Mouse (Mus musculus): ENCODE measurements around the gene Srrd. TPM values are rescaled to one million over a fixed set of nuclear protein-coding genes. Genes with fewer than 3 reads are reported as not detected.

Srrd gene
- polyA plus RNA-seq, 1 experiment from 2014 or later: 12.6 TPM

DNA sequence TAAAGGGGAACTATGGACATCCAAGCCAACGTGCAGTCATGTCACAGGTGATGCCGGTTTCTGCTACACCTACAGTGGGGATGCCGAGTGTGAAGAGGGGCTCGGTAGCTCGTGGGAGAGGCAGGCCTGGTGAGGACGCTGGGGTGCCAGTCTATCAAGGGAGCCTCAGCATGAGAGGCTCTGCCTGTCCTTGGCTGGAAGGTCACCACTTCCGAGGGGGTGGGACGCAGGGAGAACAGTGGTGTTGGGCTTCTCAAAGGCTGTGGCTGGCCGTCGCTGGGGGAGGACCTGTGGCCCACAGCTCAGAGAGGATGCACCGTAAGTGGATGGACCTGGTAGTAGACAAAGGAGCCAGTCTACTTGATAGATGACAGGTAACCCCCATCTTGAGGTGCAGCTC is 38.3 kb upstream of the Srrd start:
- Histone ChIP-seq H3K36me3 (ENCODE audit: control insufficient read depth, insufficient read depth) (no peaks in the 10 kb centered on the region), H3K4me2 (ENCODE audit: low read depth, low read length) (no peak overlapping the region), H3K9me3 (replicated peaks; ENCODE audit: control insufficient read depth, low read length) (no peaks in the 10 kb centered on the region), H3K27me3 (ENCODE audit: control insufficient read depth, insufficient read depth, low read depth, low read length) (no peaks in the 10 kb centered on the region), H3K4me3 (ENCODE audit: low read depth, low read length) (no peak overlapping the region), H3K4me1 (ENCODE audit: control insufficient read depth, low read depth, low read length) (no peaks in the 10 kb centered on the region; the same call in 1 of the 2 replicates), H3K27ac (ENCODE audit: low read length) (no peak overlapping the region), H3K9ac (ENCODE audit: low read depth, low read length) (no peak overlapping the region)
- no peak for ATAC-seq (ENCODE audit: low read depth)
- WGBS (ENCODE audit: insufficient replicate concordance): 59% methylated on average over 11 of the region's 11 CpGs

DNA sequence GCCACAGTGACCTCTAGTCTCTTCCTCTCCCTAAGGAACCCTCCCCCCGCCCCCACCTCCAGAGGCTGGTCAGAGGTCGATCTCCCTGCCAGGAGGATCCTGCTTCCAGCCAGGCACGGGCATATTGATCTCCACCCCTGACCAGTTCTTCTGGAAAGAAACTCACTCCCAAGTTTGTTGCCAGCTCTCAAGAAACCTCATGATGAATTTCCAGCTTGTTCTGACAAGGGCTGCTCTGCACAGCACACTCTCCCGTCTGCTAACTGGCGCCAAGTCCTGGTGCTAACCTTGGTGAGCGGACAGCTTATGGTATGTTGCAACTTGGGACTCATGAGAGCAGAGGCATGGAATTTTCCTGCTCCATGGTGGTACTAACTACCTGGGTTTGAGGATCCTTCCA is 35.9 kb upstream of the Srrd start:
- H3K36me3 ChIP-seq (ENCODE audit: control insufficient read depth, insufficient read depth): no peaks in the 10 kb centered on the region
- no peak for ATAC-seq (ENCODE audit: low read depth)
- H3K27ac ChIP-seq (ENCODE audit: low read length): no peak overlapping the region
- no peak overlapping the region for H3K4me2 ChIP-seq (ENCODE audit: low read depth, low read length)
- no peaks in the 10 kb centered on the region for H3K27me3 ChIP-seq (ENCODE audit: control insufficient read depth, insufficient read depth, low read depth, low read length)
- WGBS (ENCODE audit: insufficient replicate concordance): 73% methylated on average over 6 of the region's 6 CpGs
- H3K4me1 ChIP-seq (ENCODE audit: control insufficient read depth, low read depth, low read length): no peaks in the 10 kb centered on the region
- no peak overlapping the region for H3K9ac ChIP-seq (ENCODE audit: low read depth, low read length)
- H3K4me3 ChIP-seq (ENCODE audit: low read depth, low read length): no peak overlapping the region
- H3K9me3 ChIP-seq (replicated peaks; ENCODE audit: control insufficient read depth, low read length): no peaks in the 10 kb centered on the region

DNA sequence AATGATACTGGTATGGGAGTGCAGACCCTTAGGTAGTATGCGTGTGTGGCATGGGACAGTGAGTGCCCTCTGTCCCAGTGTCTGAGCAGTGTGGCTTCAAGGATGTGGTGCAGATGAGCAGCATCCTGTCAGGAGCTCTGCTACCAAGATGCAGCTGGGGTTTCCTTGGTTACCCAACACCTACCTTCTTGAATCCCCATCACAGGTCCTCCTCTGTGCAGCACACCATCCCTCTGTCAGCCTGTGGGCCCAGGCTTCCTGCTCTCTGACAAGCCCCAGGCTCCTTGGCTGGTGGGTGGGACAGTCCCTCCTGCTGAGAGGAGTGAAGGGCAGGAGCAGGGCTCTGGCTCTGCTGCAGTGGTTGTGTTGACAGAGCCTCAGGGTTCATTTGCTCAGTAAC is 34.5 kb upstream of the Srrd start:
- Histone ChIP-seq H3K4me3 (ENCODE audit: low read depth, low read length) (no peak overlapping the region), H3K9me3 (replicated peaks; ENCODE audit: control insufficient read depth, low read length) (no peaks in the 10 kb centered on the region), H3K27me3 (ENCODE audit: control insufficient read depth, insufficient read depth, low read depth, low read length) (no peaks in the 10 kb centered on the region), H3K4me1 (ENCODE audit: control insufficient read depth, low read depth, low read length) (no peaks in the 10 kb centered on the region), H3K36me3 (ENCODE audit: control insufficient read depth, insufficient read depth) (no peaks in the 10 kb centered on the region), H3K4me2 (ENCODE audit: low read depth, low read length) (no peak overlapping the region), H3K27ac (ENCODE audit: low read length) (no peak overlapping the region), H3K9ac (ENCODE audit: low read depth, low read length) (no peak overlapping the region)
- WGBS (ENCODE audit: insufficient replicate concordance): 75% methylated on average over 1 of the region's 1 CpGs
- ATAC-seq (ENCODE audit: low read depth): no peak

DNA sequence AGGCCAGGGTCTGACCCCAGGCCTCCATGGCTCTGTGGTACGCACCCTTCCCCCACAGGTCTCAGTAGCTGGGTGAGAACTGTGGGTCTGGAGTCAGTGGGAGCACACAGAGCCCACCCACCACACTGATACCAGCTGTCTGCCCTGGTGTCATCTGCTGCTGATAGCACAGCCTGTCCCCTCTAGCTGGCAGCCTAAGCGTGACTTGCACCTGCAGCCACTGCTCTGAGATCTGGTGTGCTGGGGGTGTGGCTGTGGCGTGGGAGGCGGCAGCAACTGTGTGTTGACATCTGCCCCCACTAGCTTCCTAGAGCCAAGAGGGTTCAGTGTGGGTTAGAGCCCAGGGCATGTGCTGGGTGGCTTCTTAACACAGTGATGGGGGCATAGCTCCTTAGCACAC is 33.3 kb upstream of the Srrd start:
- no peaks in the 10 kb centered on the region for H3K36me3 ChIP-seq (ENCODE audit: control insufficient read depth, insufficient read depth)
- no peaks in the 10 kb centered on the region for H3K9me3 ChIP-seq (replicated peaks; ENCODE audit: control insufficient read depth, low read length)
- no peak overlapping the region for H3K27ac ChIP-seq (ENCODE audit: low read length)
- 60% methylated on average over 4 of the region's 4 CpGs for WGBS (ENCODE audit: insufficient replicate concordance)
- no peaks in the 10 kb centered on the region for H3K4me1 ChIP-seq (ENCODE audit: control insufficient read depth, low read depth, low read length)
- ATAC-seq (ENCODE audit: low read depth): no peak
- no peak overlapping the region for H3K4me2 ChIP-seq (ENCODE audit: low read depth, low read length)
- no peaks in the 10 kb centered on the region for H3K27me3 ChIP-seq (ENCODE audit: control insufficient read depth, insufficient read depth, low read depth, low read length)
- no peak overlapping the region for H3K4me3 ChIP-seq (ENCODE audit: low read depth, low read length)
- H3K9ac ChIP-seq (ENCODE audit: low read depth, low read length): no peak overlapping the region

DNA sequence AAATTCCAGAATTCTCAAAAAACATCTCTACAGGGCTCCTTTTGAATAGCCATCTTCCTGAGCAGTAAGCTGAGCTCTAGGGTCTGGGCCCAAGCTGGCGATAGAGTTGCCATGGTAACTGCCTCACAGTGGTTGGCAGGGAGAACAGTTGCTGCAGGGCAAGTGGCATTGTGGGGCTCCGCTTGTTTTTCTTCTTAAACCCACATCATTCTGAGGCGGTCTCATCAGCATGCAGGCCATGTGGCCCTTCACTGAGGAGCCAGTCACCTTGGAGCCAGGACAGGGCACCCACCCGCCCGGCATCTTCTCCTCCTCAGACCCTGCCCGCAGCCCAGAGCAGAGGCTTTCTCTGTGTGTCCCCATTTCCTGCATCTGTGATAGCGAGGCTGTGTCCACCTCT is 29.1 kb upstream of the Srrd start:
- Histone ChIP-seq H3K9me3 (replicated peaks; ENCODE audit: control insufficient read depth, low read length) (no peaks in the 10 kb centered on the region), H3K4me3 (ENCODE audit: low read depth, low read length) (no peak overlapping the region), H3K4me2 (ENCODE audit: low read depth, low read length) (no peak overlapping the region), H3K36me3 (ENCODE audit: control insufficient read depth, insufficient read depth) (peaks cover 3% of the 10 kb centered on the region; the same call in 1 of the 2 replicates), H3K27me3 (ENCODE audit: control insufficient read depth, insufficient read depth, low read depth, low read length) (no peaks in the 10 kb centered on the region), H3K9ac (ENCODE audit: low read depth, low read length) (no peak overlapping the region), H3K27ac (ENCODE audit: low read length) (no peak overlapping the region), H3K4me1 (ENCODE audit: control insufficient read depth, low read depth, low read length) (no peaks in the 10 kb centered on the region)
- no peak for ATAC-seq (ENCODE audit: low read depth)
- 68% methylated on average over 7 of the region's 7 CpGs for WGBS (ENCODE audit: insufficient replicate concordance)

DNA sequence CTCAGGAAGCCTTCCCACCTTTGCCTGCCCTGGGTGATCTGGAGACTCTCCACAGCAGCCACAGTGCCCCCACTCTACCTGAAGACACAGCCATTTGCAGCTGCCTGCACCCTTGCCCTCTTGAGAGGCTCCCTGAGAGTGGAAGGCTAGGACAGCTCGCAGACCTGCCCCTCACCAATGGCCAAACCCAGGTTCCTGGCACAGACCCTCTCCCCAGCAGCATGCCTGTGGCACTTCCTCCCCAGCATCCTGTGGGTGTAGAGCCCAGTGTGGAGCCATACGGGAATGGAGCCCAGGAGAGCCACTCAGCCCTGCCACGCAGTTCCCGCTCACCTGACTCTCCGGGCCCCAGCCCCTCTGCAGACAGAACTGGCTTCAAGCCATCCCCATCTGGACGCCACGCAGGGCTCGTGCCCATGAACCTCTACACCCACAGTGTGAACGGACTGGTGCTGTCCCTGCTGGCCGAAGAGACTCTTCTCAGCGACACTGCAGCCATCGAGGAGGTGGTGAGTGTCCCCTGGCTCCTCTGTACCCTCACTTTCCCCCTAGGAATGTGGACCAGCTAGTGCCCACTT is 27.5 kb upstream of the Srrd start:
- Histone ChIP-seq H3K27ac (ENCODE audit: low read length) (no peak overlapping the region), H3K27me3 (ENCODE audit: control insufficient read depth, insufficient read depth, low read depth, low read length) (no peaks in the 10 kb centered on the region), H3K9ac (ENCODE audit: low read depth, low read length) (no peak overlapping the region), H3K9me3 (replicated peaks; ENCODE audit: control insufficient read depth, low read length) (no peaks in the 10 kb centered on the region), H3K4me3 (ENCODE audit: low read depth, low read length) (no peak overlapping the region), H3K36me3 (ENCODE audit: control insufficient read depth, insufficient read depth) (peaks cover 3% of the 10 kb centered on the region; the same call in 1 of the 2 replicates), H3K4me2 (ENCODE audit: low read depth, low read length) (no peak overlapping the region), H3K4me1 (ENCODE audit: control insufficient read depth, low read depth, low read length) (no peaks in the 10 kb centered on the region)
- ATAC-seq (ENCODE audit: low read depth): no peak
- WGBS (ENCODE audit: insufficient replicate concordance): 77% methylated on average over 12 of the region's 12 CpGs

DNA sequence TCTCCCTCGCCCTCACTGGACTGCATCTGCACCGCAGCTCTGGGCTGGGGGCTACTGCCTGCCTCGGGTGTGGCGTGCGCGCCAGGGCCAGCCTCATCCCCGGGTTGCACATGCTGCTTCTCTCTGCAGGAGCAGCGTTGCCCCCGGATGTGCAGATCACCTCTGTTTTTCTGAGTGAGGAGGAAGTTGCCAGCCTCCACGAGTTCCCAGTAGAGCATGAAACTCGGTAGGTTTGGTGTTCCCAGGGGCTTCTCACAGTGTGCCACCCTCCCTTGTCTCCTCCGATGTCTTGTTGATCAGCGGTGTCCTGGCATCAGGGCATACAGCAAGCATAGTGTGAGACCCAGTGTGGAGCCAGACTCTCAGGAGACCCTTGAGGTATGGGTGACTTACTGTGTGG is 26.5 kb upstream of the Srrd start:
- no peak for ATAC-seq (ENCODE audit: low read depth)
- Histone ChIP-seq H3K9ac (ENCODE audit: low read depth, low read length) (no peak overlapping the region), H3K4me1 (ENCODE audit: control insufficient read depth, low read depth, low read length) (no peaks in the 10 kb centered on the region), H3K4me3 (ENCODE audit: low read depth, low read length) (no peak overlapping the region), H3K27me3 (ENCODE audit: control insufficient read depth, insufficient read depth, low read depth, low read length) (no peaks in the 10 kb centered on the region), H3K9me3 (replicated peaks; ENCODE audit: control insufficient read depth, low read length) (no peaks in the 10 kb centered on the region), H3K4me2 (ENCODE audit: low read depth, low read length) (no peak overlapping the region), H3K27ac (ENCODE audit: low read length) (no peak overlapping the region), H3K36me3 (ENCODE audit: control insufficient read depth, insufficient read depth) (peaks cover 3% of the 10 kb centered on the region; the same call in 1 of the 2 replicates)
- WGBS (ENCODE audit: insufficient replicate concordance): 82% methylated on average over 13 of the region's 13 CpGs

DNA sequence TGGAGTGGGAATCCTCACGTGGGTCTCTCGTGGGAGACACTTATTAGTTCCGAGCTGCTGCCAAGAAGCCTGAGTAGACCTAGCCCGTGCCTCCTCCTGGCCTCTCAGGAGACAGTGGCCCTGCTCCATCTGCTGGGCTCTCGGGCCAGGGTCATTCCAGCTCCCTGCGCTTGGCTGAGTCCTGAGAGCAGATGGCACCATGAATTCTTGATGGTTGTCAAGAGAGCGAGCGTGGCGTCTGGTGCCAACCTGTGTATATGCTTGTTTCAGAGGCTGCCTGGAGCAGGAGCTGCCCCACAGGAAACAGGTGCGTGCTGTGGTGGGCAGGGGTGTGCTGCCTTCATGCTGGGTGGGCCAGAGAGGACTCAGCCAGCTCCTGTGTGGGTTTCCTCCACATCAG is 25.8 kb upstream of the Srrd start:
- Histone ChIP-seq H3K27me3 (ENCODE audit: control insufficient read depth, insufficient read depth, low read depth, low read length) (no peaks in the 10 kb centered on the region), H3K4me2 (ENCODE audit: low read depth, low read length) (no peak overlapping the region), H3K9me3 (replicated peaks; ENCODE audit: control insufficient read depth, low read length) (no peaks in the 10 kb centered on the region), H3K9ac (ENCODE audit: low read depth, low read length) (no peak overlapping the region), H3K4me3 (ENCODE audit: low read depth, low read length) (no peak overlapping the region), H3K36me3 (ENCODE audit: control insufficient read depth, insufficient read depth) (peaks cover 3% of the 10 kb centered on the region; the same call in 1 of the 2 replicates), H3K4me1 (ENCODE audit: control insufficient read depth, low read depth, low read length) (no peaks in the 10 kb centered on the region), H3K27ac (ENCODE audit: low read length) (no peak overlapping the region)
- no peak for ATAC-seq (ENCODE audit: low read depth)
- WGBS (ENCODE audit: insufficient replicate concordance): 76% methylated on average over 10 of the region's 10 CpGs

DNA sequence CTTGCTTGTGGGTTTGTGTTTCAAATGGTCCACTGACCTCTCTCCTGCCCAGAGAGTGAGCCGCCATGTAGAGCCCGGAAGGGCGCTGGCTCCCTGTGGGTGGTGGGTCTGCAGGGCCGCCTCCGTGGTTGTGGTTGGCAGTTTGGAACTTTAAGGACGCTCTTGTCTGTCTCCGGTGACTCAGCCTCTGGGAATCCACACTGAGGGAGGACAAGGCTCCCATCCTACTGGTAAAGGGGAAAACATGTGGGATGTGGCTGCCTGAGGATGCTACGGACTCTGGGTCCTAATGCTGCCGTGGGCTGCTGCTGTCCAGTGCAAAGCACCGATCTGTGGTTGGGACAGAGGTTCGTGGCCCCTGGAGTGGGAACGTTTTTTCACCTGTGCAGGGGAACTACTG is 25.1 kb upstream of the Srrd start:
- no peaks in the 10 kb centered on the region for H3K9me3 ChIP-seq (replicated peaks; ENCODE audit: control insufficient read depth, low read length)
- no peak overlapping the region for H3K9ac ChIP-seq (ENCODE audit: low read depth, low read length)
- WGBS (ENCODE audit: insufficient replicate concordance): 72% methylated on average over 12 of the region's 12 CpGs
- ATAC-seq (ENCODE audit: low read depth): no peak
- no peak overlapping the region for H3K4me3 ChIP-seq (ENCODE audit: low read depth, low read length)
- no peaks in the 10 kb centered on the region for H3K27me3 ChIP-seq (ENCODE audit: control insufficient read depth, insufficient read depth, low read depth, low read length)
- no peak overlapping the region for H3K4me2 ChIP-seq (ENCODE audit: low read depth, low read length)
- H3K4me1 ChIP-seq (ENCODE audit: control insufficient read depth, low read depth, low read length): no peaks in the 10 kb centered on the region
- H3K36me3 ChIP-seq (ENCODE audit: control insufficient read depth, insufficient read depth): peaks cover 3% of the 10 kb centered on the region; the same call in 1 of the 2 replicates
- no peak overlapping the region for H3K27ac ChIP-seq (ENCODE audit: low read length)

Measured in liver, embryonic 16.5 days (tissue).